Mouse (Mus musculus) lung, postnatal 14 days (tissue): ENCODE results near the gene Prdm15.

ENCODE experiments used
- DNase-seq: peaks from one replicate; pipeline ENCODE4 v3.0.0; 2021

The Prdm15 gene

DNA sequence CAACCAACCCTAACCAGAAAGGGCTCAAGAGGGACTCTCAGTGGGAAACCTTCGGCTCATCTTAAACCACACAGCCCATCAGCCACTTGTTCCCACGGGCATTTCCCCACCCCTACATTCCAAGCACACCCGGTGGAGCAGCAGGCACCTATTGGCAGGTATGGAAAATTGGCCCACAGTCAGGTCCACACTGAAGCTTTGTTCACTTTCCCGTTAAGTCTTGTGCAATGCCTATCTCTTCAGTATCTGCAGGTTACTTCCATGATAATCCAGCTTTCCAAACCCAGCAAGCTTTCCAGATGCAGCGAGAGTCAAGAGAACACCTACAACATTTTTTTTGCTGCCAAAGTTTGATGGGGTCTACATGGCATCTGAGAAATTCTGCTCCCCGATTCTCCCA, 103.2 kb downstream of the Prdm15 start:
- no peak for DNase-seq
